Mouse (Mus musculus) heart, embryonic 12.5 days (tissue): ENCODE results near the gene Arhgap40. TPM values are rescaled to one million over a fixed set of nuclear protein-coding genes. Genes with fewer than 3 reads are reported as not detected.
A peak's percentile ranks its signal among the peaks of the same experiment; 100 is the strongest.

Experiments
- ATAC-seq: fragments of 200-750 bp; cut with Nextera tagmentation; 2 replicates; pipeline ENCODE4 v1.8.0; 2017; ENCODE audit warnings: moderate TSS enrichment, moderate library complexity; ENCODE audit not compliant: insufficient number of reproducible peaks, low FRiP score
- H3K27ac ChIP-seq: fragments of 300-500 bp; sonication (generic); 2 replicates; pipeline ENCODE4 v1.5.1; 2016; ENCODE audit warnings: mild to moderate bottlenecking, moderate library complexity; ENCODE audit not compliant: poor library complexity, severe bottlenecking
- H3K27me3 ChIP-seq: fragments of 300-500 bp; sonication (generic); replicated peaks from 2 replicates; pipeline ENCODE4 v1.6.1; 2016; ENCODE audit warnings: mild to moderate bottlenecking, moderate library complexity
- H3K36me3 ChIP-seq: fragments of 300-500 bp; sonication (generic); 2 replicates; pipeline ENCODE4 v1.6.1; 2016; ENCODE audit warnings: mild to moderate bottlenecking, moderate library complexity
- H3K4me1 ChIP-seq: fragments of 300-500 bp; sonication (generic); replicated peaks from 2 replicates; pipeline ENCODE4 v1.6.1; 2016; ENCODE audit warnings: mild to moderate bottlenecking
- H3K4me2 ChIP-seq: fragments of 300-500 bp; sonication (generic); 2 replicates; pipeline ENCODE4 v1.6.1; 2016; ENCODE audit warnings: mild to moderate bottlenecking, moderate library complexity
- H3K4me3 ChIP-seq: fragments of 300-500 bp; sonication (generic); 2 replicates; pipeline ENCODE4 v1.5.1; 2016; ENCODE audit warnings: mild to moderate bottlenecking
- H3K9ac ChIP-seq: fragments of 300-500 bp; sonication (generic); 2 replicates; pipeline ENCODE4 v1.6.1; 2016; ENCODE audit warnings: mild to moderate bottlenecking, moderate library complexity
- H3K9me3 ChIP-seq: fragments of 300-500 bp; sonication (generic); replicated peaks from 2 replicates; pipeline ENCODE4 v1.6.1; 2016; ENCODE audit warnings: mild to moderate bottlenecking, moderate library complexity
- WGBS: fragments of 180-500 bp; shearing (Covaris S2); methylation state at CpG from one replicate; pipeline ENCODE4 v1.1.7; 2016; 5-methylcytosine and 5-hydroxymethylcytosine counted together
- polyA plus RNA-seq: library from polyadenylated mRNA; unstranded; fragments of >200 nt; fragmentation: Nextera tagmentation; extraction: Ambion mirVana; gene quantifications from 2 replicates; pipeline ENCODE4 v1.2.1, GENCODE M21; 2016

Gene Arhgap40
- polyA plus RNA-seq = 0.19 TPM in 1 of 2 replicates, not detected in the other

DNA sequence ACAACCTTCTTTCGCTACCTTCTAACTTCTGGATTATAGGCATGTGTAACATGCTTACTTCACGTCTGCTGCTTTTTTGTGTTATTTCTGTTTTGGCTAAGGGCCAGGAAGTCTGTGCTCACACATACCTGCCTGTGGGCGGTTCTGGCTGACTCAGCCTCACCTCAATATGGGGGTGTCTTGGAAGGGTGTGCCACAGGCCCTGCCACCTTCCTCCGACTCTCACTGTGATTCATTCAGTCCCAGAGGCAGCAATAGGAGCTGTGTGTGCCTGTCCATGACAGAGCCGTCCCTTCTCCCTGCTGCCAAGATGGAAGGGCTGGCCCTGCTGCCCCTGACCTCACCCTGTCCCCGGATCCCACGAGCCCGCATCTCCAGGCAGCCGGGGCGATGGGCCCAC, at the start of gene Arhgap40:
TSS of gene Arhgap40 (plus strand) at position 269 of the 400 bp plus-strand sequence.
- Histone ChIP-seq H3K27me3 (no peaks in the 10 kb centered on the region), H3K4me2 (no peak within 1 kb of the TSS), H3K4me3 (no peak within 1 kb of the TSS), H3K9ac (no peak within 1 kb of the TSS), H3K4me1 (peaks cover 6% of the 10 kb centered on the region), H3K9me3 (no peaks in the 10 kb centered on the region), H3K27ac (no peak within 1 kb of the TSS), H3K36me3 (no peaks in the 10 kb centered on the region)
- 74% methylated on average over 10 of the region's 10 CpGs for WGBS
- no peak for ATAC-seq

DNA sequence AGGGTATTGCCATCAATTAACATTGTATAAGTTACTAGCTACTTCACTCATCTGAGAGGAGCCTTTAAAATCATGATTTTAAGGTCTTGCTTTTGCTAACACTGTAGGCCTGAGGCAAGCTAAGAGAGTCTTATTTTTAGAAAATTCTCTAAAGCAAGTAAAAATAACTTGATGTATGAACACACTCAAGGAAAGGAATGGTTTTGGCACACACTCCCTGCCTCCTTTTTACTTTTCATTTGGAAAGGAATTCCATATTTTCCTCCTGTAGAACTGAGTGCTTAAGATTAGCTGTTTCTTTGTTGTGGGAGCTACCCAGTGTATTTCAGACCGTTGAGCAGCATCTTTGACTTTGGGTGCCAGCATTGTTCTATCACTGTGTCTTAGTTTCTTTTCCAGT, 38.4 kb upstream of the Arhgap40 start:
- peaks cover 56% of the 10 kb centered on the region for H3K36me3 ChIP-seq
- no peak overlapping the region for H3K4me2 ChIP-seq
- H3K4me3 ChIP-seq = no peak overlapping the region
- no peak overlapping the region for H3K9ac ChIP-seq
- no peaks in the 10 kb centered on the region for H3K27me3 ChIP-seq
- H3K27ac ChIP-seq = no peak overlapping the region
- 92% methylated on average over 1 of the region's 1 CpGs for whole genome bisulfite sequencing
- H3K9me3 ChIP-seq = no peaks in the 10 kb centered on the region
- no peaks in the 10 kb centered on the region for H3K4me1 ChIP-seq
- ATAC-seq = no peak

DNA sequence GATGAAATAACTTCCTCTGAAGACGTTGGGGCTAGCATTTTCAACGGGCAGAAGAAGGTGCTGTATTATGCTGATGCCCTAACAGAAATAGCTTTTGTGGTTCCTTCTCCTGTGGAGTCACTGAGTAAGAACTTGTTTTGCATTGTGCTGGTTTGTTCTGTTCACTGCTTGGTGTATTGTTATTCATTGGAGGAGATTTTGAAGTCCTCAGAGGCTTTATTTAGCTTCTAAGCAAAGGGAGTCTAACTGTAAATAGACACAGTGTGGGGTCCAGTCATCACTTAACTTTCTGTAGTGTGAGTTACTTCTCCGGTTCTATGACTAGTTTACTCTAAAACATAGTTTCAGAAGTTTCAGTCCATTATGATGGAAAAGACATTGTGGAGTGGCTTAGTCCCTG, 35.0 kb upstream of the Arhgap40 start:
- Histone ChIP-seq H3K4me2 (no peak overlapping the region), H3K9ac (no peak overlapping the region), H3K4me3 (no peak overlapping the region), H3K9me3 (no peaks in the 10 kb centered on the region), H3K36me3 (peaks cover 73% of the 10 kb centered on the region), H3K27me3 (no peaks in the 10 kb centered on the region), H3K4me1 (no peaks in the 10 kb centered on the region), H3K27ac (no peak overlapping the region)
- WGBS = 84% methylated on average over 3 of the region's 3 CpGs
- ATAC-seq = no peak

DNA sequence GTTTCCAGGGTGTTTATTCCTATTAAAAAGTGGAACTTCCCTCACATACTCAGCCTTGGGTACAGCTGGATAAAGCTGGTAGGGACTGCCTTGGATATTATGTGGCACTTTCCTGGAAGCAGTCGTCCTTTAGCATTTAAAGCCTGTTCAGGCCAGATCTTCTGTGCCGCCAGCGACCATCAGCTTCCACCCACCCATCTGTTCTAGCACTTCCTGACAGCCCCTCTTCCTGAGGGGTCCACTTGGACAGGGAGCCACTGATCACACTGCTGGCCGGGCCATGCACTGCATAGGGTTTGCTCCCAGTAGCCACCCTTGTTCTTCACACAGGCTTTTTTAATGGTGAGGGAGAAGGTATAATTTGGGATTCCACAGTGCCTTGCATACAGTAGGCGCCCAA, 14.1 kb upstream of the Arhgap40 start:
- Histone ChIP-seq H3K4me3 (no peak overlapping the region), H3K4me1 (no peaks in the 10 kb centered on the region), H3K27ac (no peak overlapping the region), H3K4me2 (no peak overlapping the region), H3K9me3 (no peaks in the 10 kb centered on the region), H3K9ac (no peak overlapping the region), H3K27me3 (no peaks in the 10 kb centered on the region), H3K36me3 (peaks cover 51% of the 10 kb centered on the region)
- ATAC-seq = no peak
- 83% methylated on average over 5 of the region's 5 CpGs for WGBS

DNA sequence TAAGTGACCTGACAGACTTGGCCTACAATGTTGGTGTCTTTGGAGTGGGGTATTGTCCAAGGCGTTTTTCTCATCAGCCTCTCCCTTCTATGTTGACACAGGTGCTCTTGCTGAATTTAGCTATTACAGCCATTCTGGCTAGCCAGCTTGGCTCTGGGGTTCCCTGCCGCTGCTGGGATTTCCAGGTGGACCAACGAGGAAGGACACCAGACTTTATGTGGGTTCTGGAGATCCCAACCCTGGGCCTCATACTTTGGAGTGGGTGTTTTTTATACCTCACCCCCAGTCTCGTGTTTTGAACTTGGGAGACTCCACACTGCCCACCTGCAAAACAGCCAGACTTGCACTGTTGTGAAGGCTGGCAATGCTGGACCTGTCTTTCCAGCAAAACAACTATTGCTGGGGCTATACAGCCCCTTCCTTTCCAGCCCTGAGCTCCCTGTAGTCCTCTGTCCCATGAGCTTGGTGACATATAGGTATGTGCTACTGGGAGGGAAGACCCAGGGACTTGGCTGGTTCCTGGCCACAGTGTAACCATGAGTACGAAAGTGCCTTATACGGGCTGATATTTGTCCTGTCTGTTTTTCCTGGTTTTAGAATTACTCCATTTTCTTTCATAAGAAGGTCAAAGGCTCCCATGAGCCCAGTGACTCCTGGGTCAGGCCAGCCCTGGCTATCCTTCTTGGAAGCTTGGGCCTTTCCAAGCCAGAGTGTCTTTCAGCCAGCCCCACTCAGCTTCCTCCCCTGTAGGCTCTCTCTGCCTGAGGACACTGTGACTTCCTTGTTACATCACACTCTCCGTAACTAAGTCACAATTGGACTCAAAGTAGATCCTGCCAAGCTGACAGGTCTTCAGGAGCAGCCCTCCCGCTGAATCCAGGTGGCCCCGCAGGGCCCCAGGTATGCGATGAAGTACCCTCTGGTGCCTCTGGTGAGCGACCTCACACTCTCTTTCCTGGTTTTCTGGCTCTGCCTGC, 10.5 kb upstream of the Arhgap40 start, which contains the start of gene Adig:
TSS of gene Adig (plus strand) at position 777 of the 977 bp plus-strand sequence.
- Histone ChIP-seq H3K27ac (no peak within 1 kb of the TSS), H3K4me3 (no peak within 1 kb of the TSS), H3K9ac (no peak within 1 kb of the TSS), H3K9me3 (no peaks in the 10 kb centered on the region), H3K4me1 (no peaks in the 10 kb centered on the region), H3K4me2 (no peak within 1 kb of the TSS), H3K27me3 (no peaks in the 10 kb centered on the region), H3K36me3 (peaks cover 22% of the 10 kb centered on the region)
- no peak for ATAC-seq
- 71% methylated on average over 11 of the region's 11 CpGs for WGBS

DNA sequence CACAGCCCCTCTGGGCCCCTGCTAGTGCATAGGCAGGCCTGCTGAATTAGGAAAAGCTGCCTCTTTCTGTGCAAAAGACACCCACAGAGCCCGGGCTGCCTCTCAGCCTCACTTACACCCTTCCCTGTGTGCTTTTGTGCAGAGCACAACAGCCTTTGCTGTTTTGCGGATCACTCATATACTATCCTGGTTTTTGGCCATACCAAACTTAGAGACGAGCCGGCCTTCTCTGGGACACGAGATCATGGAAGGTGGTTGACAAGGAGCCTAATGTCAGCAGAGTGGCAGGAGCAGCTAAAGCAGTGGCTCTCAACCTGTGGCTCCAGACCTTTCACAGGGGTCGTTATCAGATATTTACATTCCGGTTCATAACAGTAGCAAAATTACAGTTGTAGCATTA, 9.4 kb upstream of the Arhgap40 start:
- ATAC-seq = no peak
- 76% methylated on average over 7 of the region's 7 CpGs for WGBS
- H3K27me3 ChIP-seq = no peaks in the 10 kb centered on the region

DNA sequence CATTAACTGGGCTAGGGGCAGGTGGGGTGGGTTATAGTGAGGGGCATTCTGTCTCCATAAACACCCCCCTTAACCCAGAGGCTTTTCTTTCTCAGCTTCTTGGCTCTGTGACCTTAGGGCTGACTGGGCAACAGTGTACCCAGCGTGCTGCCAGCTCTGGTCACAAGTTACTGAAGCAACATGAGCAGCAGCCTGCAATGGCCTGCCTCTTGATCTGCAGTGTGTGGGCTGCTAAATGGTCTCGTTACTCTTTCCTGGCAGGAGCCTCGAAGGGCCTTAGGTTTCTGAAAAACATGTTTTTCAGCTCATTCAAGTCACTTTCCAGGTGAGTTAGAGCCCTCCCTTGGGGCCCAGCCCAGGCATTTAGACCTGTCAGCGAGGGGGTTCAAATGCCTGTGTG, 8.9 kb upstream of the Arhgap40 start:
- ATAC-seq = no peak
- H3K9ac ChIP-seq = no peak overlapping the region
- H3K36me3 ChIP-seq = peaks cover 10% of the 10 kb centered on the region
- H3K27ac ChIP-seq = no peak overlapping the region
- H3K27me3 ChIP-seq = no peaks in the 10 kb centered on the region
- H3K4me2 ChIP-seq = no peak overlapping the region
- H3K4me3 ChIP-seq = no peak overlapping the region
- no peaks in the 10 kb centered on the region for H3K4me1 ChIP-seq
- H3K9me3 ChIP-seq = no peaks in the 10 kb centered on the region
- WGBS = 74% methylated on average over 4 of the region's 4 CpGs

More for the DNA sequence above, 9.4 kb upstream of the Arhgap40 start:
- H3K9ac ChIP-seq = no peak overlapping the region
- peaks cover 13% of the 10 kb centered on the region for H3K36me3 ChIP-seq
- no peak overlapping the region for H3K27ac ChIP-seq
- no peak overlapping the region for H3K4me3 ChIP-seq
- H3K4me2 ChIP-seq = no peak overlapping the region
- no peaks in the 10 kb centered on the region for H3K4me1 ChIP-seq
- H3K9me3 ChIP-seq = no peaks in the 10 kb centered on the region

DNA sequence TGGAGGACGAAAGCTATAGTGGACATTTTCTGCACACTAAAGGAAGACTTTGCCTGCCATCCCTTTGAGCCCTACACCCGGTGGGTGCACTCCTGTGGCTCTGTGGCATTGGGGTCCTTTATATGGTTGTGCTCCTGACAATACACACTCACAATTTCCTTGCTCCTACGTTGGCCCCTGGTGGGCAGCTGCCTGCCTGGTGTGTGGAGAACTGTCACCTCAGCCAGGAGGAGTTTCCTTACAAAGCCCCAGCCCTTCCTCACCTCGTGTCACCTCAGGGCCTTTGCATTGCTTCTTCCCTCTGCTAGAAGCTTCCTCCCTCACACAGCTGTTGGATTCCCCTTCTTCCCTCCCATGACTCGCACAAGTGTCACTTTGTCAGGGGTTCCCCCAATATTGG, 6.1 kb upstream of the Arhgap40 start:
- no peak overlapping the region for H3K4me3 ChIP-seq
- H3K27ac ChIP-seq = no peak overlapping the region
- no peaks in the 10 kb centered on the region for H3K27me3 ChIP-seq
- WGBS = 74% methylated on average over 5 of the region's 5 CpGs
- no peaks in the 10 kb centered on the region for H3K9me3 ChIP-seq
- H3K36me3 ChIP-seq = no peaks in the 10 kb centered on the region
- no peak for ATAC-seq
- H3K4me2 ChIP-seq = no peak overlapping the region
- H3K4me1 ChIP-seq = peaks cover 6% of the 10 kb centered on the region
- no peak overlapping the region for H3K9ac ChIP-seq

DNA sequence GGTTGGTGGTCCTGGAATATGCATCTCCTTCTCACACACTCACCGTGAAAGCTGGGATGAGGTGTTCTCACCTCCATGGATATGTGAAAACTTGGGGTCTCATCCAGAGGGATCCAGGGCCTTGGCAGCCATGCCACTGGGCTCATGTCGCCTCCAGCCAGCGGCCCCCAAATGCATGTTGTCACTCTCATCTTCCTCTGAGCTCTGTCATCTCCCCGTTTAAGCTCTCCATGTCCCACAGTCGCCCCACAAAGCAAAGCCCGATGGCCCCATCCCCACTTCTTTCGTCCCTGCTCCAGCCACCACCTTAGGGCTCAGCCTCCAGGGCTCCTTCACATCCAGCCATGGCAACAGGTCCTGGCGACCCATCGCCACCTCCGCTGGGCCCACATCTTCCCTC, 5.5 kb upstream of the Arhgap40 start:
- Histone ChIP-seq H3K36me3 (no peaks in the 10 kb centered on the region), H3K4me1 (peaks cover 6% of the 10 kb centered on the region), H3K27me3 (no peaks in the 10 kb centered on the region), H3K4me2 (no peak overlapping the region), H3K4me3 (no peak overlapping the region), H3K27ac (no peak overlapping the region), H3K9me3 (no peaks in the 10 kb centered on the region), H3K9ac (no peak overlapping the region)
- no peak for ATAC-seq
- WGBS = 83% methylated on average over 10 of the region's 10 CpGs

DNA sequence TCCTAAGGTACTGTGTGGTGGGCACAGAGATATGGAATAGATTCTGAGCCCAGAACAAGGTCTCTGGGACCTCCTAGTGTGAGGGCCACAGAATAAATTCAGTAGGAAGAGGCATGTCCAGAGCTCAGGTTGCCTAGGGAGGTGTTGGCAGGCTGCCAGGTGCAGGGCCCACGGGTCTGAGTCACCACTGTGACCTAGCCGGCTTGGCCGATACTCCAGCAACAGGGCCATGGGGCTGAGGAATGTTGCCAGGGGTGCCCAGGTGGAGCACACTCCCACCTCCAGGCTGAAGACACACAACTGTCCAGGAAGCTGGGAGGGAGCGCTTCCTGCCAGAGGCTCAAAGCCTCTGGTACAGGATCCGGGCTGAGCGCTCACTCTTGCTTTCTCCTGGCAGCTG, 1.9 kb upstream of the Arhgap40 start:
- Histone ChIP-seq H3K27me3 (no peaks in the 10 kb centered on the region), H3K36me3 (no peaks in the 10 kb centered on the region), H3K9me3 (no peaks in the 10 kb centered on the region), H3K4me3 (no peak overlapping the region), H3K9ac (no peak overlapping the region), H3K27ac (no peak overlapping the region), H3K4me2 (no peak overlapping the region), H3K4me1 (peaks cover 6% of the 10 kb centered on the region)
- WGBS = 54% methylated on average over 6 of the region's 6 CpGs
- peak; percentile 47 for ATAC-seq

DNA sequence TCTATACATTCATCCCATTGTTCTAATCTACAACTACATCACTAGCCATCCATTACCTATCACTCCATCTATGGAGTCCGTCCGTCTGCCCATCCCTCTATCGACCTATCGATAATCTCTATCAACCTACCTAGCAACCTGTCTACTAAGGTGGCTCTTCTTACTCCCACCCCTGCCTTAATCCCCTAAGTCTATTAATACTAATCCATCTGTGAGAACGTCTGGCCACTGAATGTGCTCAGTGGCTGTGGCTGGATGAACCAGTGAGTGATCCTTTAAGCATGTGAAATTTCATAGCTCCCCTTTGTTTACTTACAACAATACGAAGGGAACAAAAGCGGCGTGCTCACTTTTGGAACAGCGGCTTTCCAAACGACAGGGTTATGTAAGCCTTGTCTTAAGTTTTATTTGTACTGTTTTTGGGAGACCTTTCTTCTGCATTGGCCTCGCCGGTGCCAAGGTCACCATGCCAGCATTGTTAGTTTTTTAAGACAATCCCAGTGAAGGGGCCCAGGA, 1.3 kb downstream of the Arhgap40 start:
- no peak overlapping the region for H3K4me3 ChIP-seq
- H3K9me3 ChIP-seq = no peaks in the 10 kb centered on the region
- no peak overlapping the region for H3K4me2 ChIP-seq
- H3K27me3 ChIP-seq = no peaks in the 10 kb centered on the region
- peaks cover 12% of the 10 kb centered on the region for H3K4me1 ChIP-seq
- H3K9ac ChIP-seq = no peak overlapping the region
- 81% methylated on average over 12 of the region's 12 CpGs for WGBS
- ATAC-seq = no peak
- no peaks in the 10 kb centered on the region for H3K36me3 ChIP-seq
- no peak overlapping the region for H3K27ac ChIP-seq
